Mouse (Mus musculus) hindlimb bud, embryonic 11.5 days (tissue): ENCODE measurements around the gene Ngf.

Experiments
- DNase-seq: peaks from one replicate; pipeline ENCODE4 v3.0.0-alpha.2; 2012; ENCODE audit warnings: low read depth, low spot score; ENCODE audit errors: extremely low spot score

Gene Ngf

DNA sequence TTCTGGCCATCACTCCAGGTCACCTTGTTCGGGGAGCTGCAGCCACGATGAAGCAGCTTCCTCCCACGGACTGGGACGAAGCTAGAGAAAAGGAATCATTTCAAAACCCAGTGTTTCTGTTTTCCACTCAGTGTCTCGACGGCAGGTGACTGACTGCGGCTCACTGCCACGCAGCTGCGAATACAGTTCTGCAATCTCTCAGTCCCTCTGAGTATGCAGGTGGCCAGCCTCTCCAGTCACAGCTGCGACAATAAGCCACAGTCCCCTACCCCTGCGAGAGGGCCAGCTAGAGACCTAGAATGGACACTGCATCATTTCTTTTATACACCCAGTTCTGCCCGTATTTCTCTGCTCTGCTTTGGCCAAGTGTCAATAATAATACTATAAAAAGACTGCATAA is 36.3 kb downstream of the Ngf start:
- no peak for DNase-seq

DNA sequence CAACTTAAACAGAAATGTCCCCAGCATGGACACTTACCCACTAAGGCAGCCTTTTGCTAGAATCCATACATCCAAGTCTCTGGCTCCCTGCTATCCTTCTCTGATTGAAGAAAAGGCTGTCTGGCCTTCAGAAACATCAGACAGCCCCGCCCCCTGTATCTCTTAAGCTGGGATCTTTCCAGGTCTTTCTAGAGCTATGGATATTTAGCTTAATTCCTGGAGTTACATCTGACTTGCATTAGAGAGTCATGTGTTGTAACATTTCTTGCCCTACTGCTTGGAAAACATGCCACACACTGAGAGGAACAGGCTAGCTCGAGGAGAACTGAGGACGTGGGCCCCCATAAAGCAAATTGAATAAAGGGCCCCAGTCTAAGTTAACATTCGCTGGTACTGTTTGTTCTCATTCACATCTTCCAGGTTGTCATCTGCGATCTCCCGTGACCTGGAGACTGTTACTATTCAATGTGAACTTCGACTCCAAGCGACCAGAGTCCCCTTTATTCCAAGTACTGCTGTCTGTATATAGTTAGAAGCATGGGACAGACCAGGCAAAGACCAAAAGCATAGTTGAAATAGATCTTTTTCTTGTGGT is 38.0 kb downstream of the Ngf start:
- no peak for DNase-seq

DNA sequence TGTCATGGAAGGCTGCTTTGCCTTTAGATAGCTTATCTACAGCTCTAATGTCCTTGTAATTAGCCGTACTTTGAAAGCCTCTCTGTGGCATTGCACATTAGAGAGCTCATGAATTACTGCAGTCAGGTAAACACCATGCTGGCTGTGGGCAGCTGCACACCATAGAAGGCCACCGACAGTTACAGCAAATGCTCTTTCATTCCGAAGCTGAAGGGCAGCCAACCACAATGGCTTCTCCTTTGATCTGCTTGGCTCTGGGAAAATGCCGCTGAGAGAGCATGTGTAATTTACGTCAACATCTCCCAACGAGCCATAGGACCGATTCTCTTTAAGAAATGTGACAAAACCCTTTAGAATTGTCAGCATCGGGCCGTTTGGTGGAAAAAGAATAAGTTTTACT is 38.7 kb downstream of the Ngf start:
- no peak for DNase-seq

DNA sequence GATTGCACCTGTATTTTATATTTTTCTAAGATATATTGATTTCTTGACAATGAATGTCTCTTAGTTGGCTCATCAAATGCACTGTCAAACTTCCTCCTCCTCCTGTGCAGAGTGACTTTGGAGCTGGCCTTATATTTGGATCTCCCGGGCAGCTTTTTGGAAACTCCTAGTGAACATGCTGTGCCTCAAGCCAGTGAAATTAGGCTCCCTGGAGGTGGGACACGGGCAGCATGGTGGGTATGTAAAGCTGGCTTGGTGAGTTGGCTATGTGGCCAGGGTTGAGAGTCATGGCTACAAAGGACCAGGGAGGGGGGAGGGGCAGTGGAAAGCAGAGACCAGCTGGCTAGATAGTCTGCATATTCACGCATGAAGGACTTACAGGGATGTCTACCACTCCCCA is 39.9 kb downstream of the Ngf start:
- DNase-seq, result no peak

DNA sequence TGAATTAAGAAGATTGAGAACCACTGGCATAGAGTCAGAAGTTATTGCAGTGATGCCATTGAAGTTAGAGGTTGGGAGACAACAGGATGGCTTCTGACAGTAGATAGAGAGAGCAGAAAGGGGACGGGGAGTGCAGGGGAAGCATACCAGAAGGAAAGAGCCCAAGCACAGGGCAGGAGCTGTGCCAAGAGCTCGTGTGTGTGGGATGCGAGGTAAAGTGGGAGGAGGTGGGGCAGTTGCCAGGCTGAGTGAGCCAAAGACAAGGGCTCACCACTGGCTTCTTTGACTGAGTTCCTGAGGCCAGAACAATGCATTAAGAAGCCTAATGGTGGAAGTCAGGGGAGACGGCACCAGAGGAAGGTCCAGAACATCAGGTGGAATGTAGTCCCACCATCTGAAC is 47.2 kb downstream of the Ngf start:
- DNase-seq, result no peak

DNA sequence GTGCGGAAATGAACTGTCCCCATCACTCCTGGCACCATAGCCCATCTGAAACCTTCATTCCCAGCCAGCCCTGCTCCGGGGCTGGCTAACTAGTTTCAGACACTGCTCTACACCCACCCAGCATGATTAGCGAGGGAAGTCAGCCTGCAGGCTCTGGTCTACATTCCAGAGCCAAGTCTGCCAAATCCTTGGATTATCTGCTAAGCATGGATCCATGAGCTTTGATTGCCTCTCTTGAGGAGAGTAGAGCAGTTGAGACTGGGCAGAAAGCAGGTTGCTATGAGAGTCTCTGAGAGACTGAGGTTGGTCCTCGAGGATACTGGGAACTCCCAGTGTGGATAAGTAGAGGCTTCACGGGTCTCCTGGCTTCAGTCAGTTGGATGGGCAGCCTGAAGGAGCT is 51.3 kb downstream of the Ngf start:
- DNase-seq, result no peak

DNA sequence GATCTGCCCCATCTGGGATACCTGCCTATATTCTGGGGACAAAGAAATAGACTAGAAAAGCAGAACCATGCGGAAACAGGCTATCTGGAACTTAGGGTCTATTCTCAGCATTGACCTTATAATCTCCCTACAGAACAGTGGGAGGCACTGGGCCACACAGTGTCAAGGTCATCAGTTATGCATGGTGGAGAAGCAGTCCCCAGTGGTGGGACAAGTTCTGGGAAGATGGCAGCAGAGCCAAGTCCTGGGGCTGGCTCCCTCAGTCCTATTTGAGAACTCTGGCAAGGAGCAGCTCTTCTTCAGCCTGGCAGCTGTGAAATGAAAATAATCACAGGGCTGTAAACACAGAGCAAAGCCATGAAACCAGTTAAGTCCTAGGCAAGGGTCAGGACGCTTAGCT is 54.0 kb downstream of the Ngf start:
- DNase-seq, result no peak

DNA sequence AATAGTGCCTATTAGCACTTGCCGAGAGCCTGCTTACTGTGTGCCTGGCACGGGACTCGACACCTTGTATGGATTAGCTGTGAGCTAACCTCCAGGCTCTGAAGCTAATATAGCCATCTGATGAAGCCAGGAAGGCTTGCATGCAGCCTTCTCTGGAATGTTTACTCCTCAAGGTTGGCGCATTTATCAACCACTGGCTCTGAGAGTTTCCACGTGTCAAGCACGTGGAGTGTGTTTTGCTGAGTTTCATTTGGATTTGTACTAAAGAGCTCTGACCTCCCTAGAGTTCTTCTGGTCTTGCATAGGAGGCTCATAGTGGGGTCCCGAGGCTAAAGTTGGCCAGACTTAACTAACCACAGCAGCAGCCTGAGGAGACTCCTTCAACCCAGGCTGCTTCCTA is 55.2 kb downstream of the Ngf start:
- no peak for DNase-seq

DNA sequence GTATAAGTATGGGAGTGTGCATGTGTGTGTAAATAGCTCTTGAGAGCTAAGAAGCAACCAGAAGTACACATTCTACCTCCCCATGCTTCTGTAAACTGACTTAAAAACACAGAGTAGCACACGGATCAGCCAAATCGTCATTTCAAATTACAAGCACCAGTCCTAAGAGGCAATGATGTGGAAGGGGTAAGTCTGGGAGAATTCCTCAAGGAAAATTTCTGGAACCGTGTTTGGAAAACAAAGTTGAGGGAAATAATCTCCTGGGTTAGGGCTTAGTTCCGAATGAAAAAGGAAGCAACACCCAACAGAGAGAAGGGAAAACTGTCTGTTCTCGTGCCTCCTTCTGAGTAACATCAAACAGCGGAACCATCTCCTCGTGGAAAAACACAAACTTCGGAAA is 56.1 kb downstream of the Ngf start:
- no peak for DNase-seq

DNA sequence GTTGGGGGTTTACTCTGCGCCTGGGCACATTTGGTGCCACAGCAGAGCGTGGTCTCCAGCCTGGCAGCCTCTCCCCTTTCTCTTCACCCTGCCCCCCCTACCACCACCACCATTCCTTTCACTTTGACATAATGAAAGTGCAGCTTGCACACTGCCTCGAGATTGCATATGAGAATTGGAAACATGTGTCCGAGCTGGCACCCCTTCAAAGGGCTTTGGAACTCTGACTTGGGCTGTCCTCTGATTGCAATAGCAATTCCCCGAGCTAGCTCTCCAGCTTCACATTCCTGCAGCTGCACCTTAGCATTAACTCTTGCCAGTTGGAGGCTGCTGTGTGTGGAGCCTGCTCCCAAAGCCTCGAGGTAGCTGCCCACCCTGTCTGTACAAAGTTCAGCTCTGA is 56.8 kb downstream of the Ngf start:
- DNase-seq, result no peak

DNA sequence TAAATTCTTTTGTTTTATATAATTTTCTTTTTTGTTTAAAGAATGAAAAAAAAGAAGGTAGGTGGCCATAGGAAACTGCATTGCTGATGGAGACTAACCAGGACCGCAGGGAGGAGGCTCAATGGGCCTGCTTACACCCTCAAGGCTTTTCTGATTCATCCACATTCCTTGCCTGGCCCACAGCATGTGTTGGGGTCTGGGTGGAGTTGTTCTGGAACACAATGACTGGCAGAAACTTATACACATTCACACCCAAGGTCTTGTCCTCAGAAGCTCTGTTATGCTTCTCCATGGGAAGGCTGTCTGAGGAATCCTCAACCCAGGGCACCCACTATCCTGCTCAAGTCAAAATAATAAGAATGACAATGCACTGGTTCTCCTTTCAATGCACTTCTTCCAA is 65.0 kb downstream of the Ngf start:
- DNase-seq, result no peak

DNA sequence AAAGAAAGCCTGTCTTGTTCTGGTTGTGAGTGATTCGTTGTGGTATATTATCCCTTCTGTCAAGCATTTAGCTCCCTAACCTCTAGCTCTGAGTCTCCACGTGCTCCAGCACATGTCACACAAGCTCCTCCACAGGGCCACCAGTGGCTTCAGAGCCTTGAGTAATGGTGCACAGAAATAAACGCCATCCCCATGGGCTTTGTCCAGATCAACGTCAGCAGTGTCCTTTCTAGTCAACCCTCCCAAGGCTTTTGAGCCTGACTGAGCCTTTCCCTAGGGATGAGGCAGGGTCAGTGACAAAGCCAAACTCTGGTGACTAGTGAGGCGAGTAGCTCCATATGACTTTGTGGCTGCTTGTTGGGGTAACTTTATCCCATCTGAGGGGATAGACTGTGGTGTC is 73.9 kb downstream of the Ngf start:
- no peak for DNase-seq

DNA sequence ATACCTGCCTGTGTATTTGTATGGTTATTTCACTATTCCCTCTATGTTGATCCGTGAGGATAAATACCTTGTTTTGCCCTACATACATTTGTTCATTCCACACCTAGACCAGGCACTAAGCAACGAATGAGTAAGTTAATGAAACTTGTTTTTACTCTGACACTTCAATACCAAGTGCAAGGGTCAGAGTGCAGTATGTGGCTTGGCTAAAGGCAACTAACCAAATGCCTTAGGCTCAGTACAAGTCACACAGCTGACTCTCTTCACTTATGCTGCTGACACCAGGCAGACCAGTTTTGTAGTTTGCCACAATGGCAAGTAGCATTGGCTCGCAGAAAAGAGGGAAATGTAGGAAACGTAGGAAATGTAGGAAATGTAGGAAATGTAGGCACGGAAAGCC is 77.8 kb downstream of the Ngf start:
- no peak for DNase-seq

DNA sequence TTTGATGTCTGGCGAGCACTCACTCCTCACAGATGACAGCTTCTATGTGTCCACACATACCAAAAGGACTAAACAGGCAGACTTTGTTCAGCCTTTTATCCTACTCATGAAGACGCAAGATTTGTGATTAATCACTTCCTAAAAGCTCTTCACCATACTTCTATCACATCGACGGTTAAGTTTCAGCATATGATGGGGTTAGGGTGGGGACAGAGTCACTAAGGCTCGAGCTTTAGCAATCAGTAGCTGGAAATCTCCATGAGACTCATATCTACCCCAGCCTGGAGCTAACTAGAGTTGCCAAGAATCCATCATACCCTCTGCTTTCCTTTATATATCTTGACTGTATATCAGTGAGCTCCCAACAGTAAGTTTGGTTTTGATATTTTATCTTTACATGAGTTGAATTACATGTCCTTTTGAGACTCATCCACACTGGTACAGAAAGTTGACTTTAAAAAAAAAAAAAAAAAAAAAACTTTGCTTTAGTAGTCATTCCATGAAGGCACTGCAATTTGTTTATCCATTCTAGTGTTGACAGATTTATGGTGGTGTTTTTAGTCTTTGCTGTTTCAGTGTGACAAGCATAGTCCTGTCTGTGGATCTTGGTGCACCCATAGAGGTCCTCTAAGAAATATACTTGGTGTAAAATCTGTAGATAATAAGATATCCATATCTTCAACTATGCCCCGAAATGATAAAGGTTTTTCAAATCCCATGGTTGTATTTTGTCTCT is 84.4 kb downstream of the Ngf start:
- no peak for DNase-seq

DNA sequence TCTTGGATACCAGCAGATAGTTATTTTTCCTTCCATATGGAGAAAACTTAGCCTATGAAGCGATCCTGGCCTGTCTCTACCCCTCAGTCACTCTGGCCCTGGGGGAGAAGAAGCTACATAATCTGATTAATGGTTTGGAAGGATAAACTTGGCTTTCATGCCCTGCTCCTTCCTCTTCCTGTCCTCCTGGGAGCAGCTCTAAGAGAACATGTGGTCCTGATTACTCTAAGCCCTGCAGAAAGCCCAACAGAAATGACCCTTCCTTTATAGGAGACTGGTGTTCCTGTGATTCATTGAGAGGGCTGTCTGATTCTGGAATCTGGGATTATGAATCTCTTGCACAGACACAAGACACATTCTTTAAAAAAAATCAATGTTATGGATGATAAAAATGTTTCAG is 86.4 kb downstream of the Ngf start:
- DNase-seq, result peak; percentile 52

DNA sequence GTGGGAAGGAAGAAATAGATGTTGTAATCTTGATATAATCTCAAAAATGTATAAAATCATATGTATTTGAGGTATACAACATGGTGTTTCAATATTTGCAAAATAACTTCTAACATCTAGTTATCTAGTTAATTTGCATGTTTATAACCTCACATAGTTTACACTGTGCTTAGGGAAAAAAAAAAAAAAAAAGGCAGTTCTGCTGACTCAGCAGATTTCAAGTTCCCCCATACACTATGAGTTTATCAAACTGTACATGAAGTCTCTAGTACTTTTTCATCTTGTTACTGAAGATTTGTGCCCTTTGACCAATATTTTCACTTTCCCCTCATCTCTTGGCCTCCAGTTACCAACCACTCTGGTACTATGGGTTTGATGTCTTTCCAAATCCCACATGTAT is 86.9 kb downstream of the Ngf start:
- DNase-seq, result no peak
